Mouse (Mus musculus) T-helper 2 cell (primary cell): ENCODE data around the gene Lsm14a.

Experiments used
- in situ Hi-C: fragments of 300-600 bp; cut with MboI, MseI; formaldehyde crosslinking; loops from one replicate; pipeline ENCODE4 v1.15.1; 2025; ENCODE audit warnings: high pct_unique_total_duplicates

Gene Lsm14a

DNA sequence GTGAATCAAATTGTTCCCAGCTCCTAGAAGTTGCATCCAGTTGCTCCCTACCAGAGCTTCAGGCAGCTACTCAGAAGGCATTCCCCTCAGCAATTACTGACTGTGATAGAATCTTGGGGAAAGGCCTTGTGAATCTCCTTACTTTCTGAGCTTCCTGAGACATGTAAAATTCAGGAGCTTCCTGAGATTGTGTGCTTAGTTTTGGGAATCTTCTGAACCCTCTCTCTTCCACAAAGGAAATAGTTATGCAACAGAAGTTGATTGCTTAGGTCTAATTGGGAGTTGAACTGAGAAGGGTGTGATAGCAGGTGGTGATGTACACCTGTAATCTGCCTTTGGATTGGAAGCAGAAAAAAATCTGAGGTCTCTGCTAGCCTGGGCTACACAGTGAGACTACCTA, at the start of gene Lsm14a:
Gene Lsm14a, minus strand, starts transcription at position 101 of the 400 bp plus-strand sequence.
- in situ Hi-C loops, result no loop called here

- in situ Hi-C loops, result no loop called here
Observed at GRCm38 (mm10) chr7:34438903-34439302, 45.8 kb upstream of the Lsm14a start.

DNA sequence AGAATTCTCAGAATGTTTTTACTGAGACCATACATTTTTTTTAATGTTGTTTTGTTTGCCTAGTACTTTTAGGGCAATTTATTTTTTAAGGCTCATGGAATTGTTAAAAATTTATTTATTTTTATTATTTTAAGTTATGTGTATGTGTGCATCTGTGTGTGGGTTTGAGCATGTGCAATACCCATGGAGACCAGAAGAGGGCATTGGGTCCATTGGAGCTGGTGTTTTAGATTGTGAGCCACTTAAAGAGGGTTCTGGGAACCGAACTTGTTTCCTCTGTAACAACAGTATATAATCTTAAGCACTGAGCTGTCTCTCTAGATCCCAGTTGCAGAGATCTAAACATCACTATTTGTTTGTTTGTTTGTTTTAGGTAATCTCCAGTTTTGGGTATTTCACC, 40.5 kb upstream of the Lsm14a start:
- in situ Hi-C loops, result no loop called here

- in situ Hi-C loops, result no loop called here
Observed at GRCm38 (mm10) chr7:34421201-34421600, 28.1 kb upstream of the Lsm14a start.

DNA sequence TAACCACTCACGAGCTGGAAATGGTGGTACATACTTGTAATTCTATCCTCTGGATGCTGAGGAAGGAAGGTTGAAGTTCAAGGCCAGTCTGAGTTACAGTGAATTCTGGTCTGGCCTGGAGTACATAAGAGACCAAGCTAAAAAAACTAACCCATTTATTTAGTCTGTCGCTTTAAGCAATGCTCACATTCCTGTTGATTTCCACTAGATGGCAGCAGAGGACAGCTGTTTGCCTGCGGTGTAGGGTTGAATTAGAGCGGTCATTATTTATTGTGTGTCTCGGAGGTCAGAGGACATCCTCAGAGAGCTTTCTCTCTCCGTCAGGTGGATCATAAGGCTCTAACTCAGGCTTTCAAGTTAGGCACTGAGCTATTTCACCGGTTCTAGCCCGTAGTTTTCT, 14.4 kb upstream of the Lsm14a start:
- in situ Hi-C loops, result loop anchor here (5.0 kb wide), 1 partner anchor 265 kb away; no protein-coding TSS in a partner anchor

- in situ Hi-C loops, result loop anchor here (5.0 kb wide), 1 partner anchor 513 kb away; no protein-coding TSS in a partner anchor
Observed at GRCm38 (mm10) chr7:34403876-34404275, 10.8 kb upstream of the Lsm14a start.

DNA sequence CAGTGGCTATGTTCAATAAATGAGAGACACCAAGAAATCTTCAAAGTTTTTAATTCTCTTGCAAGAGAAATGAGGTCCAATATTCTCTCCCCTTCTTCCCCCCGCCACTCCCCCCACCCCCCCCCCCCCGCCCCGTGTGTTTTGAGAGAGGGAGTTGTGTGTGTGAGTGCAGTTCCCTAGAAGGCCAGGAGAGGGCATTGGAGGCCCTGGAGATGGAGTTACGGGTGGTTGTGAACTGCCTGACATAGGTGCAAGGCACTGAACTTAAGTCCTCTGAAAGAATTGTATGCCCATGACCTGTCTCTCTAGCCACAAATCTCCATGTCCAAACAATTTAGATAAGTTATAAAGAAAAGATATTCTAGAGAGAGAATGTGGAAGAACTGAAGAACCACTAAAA, 7.0 kb upstream of the Lsm14a start:
- in situ Hi-C loops, result loop anchor here (5.0 kb wide), 1 partner anchor 517 kb away; no protein-coding TSS in a partner anchor

DNA sequence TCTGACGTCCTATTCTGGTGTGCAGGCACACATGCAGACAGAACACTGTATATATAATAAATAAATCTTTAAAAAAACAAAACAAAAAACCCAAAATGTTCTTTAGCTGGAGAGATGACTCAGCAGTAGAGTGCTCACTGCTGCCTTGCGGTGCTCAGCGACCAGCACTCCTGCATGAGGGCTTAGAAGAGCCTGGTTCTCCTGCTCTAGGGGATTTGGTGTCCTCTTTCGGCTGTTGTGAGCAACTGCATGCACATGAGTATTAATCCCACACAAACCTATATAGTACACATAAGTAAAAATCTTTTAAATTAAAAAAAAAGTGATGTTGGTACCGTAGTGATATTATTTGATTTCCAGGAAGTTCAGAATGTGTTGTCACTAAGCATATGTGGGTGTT, 5.7 kb upstream of the Lsm14a start:
- in situ Hi-C loops, result no loop called here

DNA sequence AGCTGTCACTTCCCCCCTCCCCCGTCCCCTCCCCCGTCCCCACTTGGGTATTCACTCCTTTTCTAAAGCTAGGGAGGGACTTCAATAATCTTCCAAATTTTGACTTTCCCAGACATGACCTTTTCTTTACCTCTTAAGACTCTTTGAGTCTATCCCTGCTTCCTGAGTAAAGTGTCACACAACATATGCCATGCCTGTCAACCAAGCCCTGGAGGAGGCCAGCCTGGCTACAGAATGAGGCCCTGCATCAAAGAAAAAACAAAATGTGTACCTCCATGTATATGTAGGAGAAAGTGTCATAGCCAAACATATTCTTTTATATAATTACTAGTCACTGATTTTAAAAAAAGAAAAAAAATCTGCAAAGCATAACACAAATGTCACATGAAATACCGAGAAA, 3.7 kb upstream of the Lsm14a start:
- in situ Hi-C loops, result no loop called here

- in situ Hi-C loops, result no loop called here
Observed at GRCm38 (mm10) chr7:34395761-34396160, 2.6 kb upstream of the Lsm14a start.

DNA sequence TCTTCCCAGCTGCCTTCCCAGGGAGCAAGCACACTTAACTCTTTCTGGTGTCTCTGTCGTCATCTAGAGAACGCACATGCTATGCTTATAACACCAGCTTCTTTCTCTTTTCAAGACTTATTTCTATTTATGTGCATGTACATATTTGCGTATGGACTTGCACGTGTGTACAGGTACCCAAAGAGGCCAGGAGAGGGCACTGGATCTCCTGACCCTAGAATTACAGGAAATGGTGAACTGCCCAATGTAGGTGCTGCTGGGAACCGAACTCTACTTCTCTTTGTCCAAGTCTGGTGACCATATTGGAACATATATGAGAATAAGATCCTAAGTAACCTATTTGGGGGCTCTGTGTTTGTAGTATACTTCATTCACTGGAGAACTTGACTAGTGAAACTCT, 1.5 kb upstream of the Lsm14a start:
- in situ Hi-C loops, result no loop called here

DNA sequence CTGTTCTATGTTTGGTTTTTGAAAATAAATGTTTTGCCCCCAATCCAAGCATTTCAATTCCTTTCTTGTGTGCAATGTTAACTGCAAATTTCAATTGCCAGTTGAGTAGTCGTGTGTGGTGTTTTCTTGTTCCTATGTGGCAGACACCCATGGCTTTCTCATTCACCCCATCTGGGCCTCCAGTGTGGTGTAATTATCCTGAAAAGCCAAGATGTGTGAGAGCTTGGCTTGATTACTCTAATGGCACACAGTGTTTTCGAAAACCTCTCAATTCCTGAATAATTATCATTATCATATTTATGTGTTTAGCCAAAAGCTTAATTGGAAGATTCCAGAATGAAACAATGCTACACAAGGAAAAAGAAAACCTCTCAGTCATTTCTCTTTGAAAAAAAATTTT, 976 bp upstream of the Lsm14a start:
- in situ Hi-C loops, result no loop called here

- in situ Hi-C loops, result no loop called here
Observed at GRCm38 (mm10) chr7:34392335-34392734, 780 bp downstream of the Lsm14a start.

DNA sequence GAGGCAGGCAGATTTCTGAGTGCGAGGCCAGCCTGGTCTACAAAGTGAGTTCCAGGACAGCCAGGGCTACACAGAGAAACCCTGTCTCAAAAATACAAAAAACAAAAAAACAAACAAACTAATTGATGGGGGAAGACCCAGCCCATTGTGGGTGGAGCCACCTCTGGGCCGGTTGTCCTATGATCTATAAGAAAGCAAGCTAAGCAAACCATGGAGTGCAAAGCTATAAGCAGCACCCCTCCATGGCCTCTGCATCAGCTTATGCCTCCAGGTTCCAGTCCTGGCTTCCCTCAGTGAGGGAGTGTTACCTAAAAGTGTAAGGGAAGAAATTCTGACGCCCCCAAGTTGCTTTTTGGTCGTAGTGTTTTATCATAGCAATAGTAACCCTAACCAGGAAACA, 1.4 kb downstream of the Lsm14a start:
- in situ Hi-C loops, result no loop called here

DNA sequence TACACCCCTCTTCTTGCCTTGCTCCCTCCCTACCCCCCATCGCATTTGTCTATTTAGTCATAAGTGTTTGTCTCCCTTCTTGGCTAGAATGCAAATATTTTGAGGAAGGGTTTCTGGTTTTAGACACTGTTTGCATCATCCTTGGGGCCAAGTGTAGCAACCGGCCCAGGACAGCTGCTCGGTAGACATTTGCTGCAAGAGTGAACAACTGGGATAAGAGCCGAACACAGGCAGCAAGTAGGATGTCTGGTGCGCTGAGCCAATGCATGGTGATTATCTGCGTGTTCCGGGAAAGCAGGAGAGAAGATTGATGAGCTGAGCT, 2.3 kb downstream of the Lsm14a start:
- in situ Hi-C loops, result no loop called here

GRCm38 (mm10) chr7:34390111-34390833, 2.8 kb downstream of the Lsm14a start:
- in situ Hi-C loops, result no loop called here

- in situ Hi-C loops, result loop anchor here (10.0 kb wide), 1 partner anchor 655 kb away; no protein-coding TSS in a partner anchor
Observed at GRCm38 (mm10) chr7:34389277-34390085, 3.6 kb downstream of the Lsm14a start.

DNA sequence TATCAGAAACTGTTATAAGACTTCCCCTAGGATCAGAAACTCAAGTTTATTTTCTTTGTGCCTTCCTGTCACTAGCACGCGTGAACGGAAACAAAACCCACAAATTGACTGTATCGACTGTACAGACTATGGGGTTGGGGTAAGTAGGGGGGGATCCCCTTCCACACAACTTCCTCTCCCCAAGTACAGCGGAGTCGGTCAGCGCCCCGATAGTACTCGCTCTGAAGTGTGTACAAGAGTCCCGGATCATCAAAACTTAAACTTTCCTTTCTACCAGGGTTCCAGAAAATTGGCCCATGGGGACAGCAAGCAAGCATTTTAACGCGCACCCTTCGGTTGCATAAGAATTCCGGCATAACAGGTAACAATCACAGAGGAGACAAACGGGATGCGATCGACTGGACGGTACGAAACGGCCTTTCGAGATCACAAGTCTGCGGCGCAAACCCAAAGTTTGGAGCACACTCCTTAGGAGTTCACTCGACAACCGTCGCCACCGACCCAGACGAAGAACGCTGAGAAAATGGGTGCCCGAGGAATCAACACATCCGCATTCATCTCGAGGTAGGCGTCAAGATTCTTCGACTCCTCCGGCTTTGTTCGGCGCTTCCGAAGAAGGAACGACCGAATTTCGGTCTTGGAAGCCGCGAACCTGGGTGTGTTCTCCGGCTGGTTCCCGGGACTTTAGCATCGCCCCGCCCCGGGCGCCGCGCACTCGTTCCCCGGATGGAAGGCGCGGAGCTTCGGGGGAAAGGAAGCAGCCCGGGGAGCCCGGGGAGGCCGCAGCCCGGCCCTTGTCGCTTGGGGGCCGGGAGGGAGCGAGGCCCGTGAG, 4.5 kb downstream of the Lsm14a start:
- in situ Hi-C loops, result loop anchor here (10.0 kb wide), 1 partner anchor 656 kb away; no protein-coding TSS in a partner anchor

DNA sequence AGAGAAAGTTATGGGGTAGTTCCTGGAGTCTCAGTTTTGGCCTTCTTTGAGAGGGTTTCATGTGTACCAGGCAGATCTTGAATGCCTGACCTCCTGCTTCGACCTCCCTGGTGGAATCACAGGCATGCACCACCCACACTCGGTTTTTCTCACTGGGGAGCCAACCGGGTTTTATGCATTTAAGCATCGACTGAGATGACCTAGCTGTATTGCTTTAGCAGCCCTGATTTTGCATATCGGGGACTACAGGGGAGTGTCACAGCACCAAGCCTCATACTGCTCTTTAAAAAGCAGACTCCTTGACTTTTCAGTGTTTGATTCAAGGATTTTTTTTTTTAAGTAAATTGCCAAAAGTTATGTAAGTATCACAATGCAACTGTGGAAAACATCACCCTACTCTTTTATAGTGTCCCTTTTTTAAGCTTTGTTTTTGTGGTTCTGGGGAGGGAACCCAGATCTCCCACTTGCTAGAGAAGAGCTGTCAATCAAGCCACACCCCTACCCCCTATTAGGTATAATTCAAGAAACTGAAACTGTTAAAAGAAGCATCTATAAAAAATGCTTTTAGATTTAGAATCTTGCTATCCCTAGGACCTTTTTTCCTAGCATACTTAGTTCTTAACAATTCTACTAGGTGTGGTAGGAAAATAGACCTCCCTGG, 5.2 kb downstream of the Lsm14a start:
- in situ Hi-C loops, result loop anchor here (10.0 kb wide), 1 partner anchor 657 kb away; no protein-coding TSS in a partner anchor

DNA sequence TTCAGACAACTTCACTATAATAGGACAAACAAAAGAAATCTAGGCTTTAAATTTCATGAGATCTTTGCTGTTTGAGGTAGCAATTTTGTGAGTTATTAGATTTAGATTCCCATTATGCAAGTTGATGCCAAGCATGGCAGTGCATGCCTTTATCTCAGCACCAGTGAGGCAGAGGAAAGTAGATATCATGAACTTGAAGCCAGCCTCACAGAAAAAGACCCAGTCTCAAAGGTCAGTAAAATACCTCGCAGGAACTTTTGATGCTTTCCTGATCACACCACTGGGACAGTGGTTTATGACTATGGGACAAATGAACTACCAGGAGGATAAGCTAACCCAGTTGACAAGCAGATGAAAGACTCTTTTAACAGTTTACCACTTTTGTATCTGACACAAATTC, 10.3 kb downstream of the Lsm14a start:
- in situ Hi-C loops, result loop anchor here (10.0 kb wide), 1 partner anchor 662 kb away; no protein-coding TSS in a partner anchor

DNA sequence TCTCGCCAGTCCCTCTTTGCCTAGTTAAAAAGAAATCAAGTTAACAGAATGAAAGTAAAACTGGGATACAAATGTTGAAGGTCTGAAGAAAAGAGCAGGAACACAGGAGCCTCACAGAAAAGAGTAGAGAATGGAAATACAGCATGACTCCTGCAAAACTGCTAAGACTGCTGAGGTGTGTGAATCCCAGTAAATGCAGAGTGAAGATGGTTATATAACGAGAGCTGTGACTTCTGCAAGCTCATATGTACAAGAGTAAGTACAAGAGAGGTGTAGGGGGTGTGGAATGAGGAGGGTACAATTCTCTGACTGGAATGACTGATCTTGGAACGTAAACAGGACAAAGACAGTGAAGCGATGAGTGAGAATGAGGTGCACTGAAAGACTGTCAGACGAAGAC, 11.4 kb downstream of the Lsm14a start:
- in situ Hi-C loops, result loop anchor here (10.0 kb wide), 1 partner anchor 663 kb away; no protein-coding TSS in a partner anchor
